Mouse (Mus musculus) heart, postnatal 0 days (tissue): ENCODE results near the gene Tpcn1.

Source experiments
- CTCF ChIP-seq: IDR thresholded peaks from 2 replicates; pipeline ENCODE4 v1.5.1; 2016; ENCODE audit warnings: antibody characterized with exemption, control low read depth, low read depth
- EP300 ChIP-seq: IDR thresholded peaks from 2 replicates; pipeline ENCODE4 v1.6.1; 2016; ENCODE audit warnings: antibody characterized with exemption, low read depth

DNA sequence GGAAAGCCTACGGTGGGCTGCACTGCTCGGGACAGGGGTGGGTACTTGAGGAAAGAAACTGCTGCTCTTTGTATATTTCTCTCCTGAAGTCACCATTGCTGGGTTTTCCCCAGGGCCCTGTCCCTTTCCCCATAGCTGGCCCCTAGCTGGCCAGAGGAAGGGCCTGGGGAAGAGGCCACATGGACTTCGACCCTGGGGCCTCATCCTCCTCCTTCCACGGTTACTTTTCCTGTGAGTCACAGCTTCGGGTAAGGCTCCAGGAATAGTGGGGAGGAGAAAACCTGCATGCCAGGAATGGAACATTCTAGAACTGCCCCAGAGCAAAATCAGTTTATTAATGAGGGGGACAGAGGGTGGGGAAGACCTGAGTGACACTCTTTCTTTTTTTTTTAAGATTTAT, 38.3 kb downstream of the Tpcn1 start:
- TF ChIP-seq CTCF (no peak), EP300 (no peak)
